Mouse (Mus musculus): Measurements from ENCODE around the gene Pln. TPM values are rescaled to one million over a fixed set of nuclear protein-coding genes. Genes with fewer than 3 reads are reported as not detected.

Pln gene
- polyA plus RNA-seq, 1 experiment from 2014 or later = 3.3 TPM

DNA sequence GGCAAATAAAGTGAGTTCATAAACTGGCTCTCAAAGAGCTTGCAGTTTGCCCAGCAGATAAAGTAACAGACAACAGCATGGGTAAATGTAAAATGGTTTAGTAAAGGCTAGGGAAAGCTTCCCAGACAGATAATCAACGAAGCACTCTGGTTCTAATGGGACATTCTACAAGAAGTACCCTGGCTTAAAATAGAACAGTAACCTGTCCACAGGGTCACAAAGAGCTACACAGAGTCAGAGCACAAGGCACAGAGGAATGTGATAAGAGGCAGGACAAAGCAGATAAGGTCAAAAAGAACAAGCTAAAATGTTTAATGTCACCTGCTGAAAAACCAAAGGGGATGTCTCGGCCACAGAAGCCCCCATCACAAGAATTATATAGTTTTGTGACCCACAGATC lies 4.7 kb upstream of the Pln start:
- no peaks in the 10 kb centered on the region for H3K27me3 ChIP-seq (ENCODE audit: insufficient read depth, low read length)
- no peak for DNase-seq
- H3K9me3 ChIP-seq (ENCODE audit: low read depth, low read length) = no peaks in the 10 kb centered on the region
- H3K36me3 ChIP-seq (ENCODE audit: insufficient read depth) = no peaks in the 10 kb centered on the region
- peaks cover 4% of the 10 kb centered on the region; the same call in 1 of the 2 replicates for H3K4me1 ChIP-seq (ENCODE audit: insufficient read depth)
- WGBS = 46% methylated on average over 2 of the region's 2 CpGs
- H3K27ac ChIP-seq (ENCODE audit: low read depth) = no peak overlapping the region
- H3K9ac ChIP-seq = no peak overlapping the region
- H3K4me3 ChIP-seq (ENCODE audit: low read depth, low read length) = no peak overlapping the region
- TF ChIP-seq CTCF (IDR thresholded peaks at IDR 0.05; ENCODE audit: low read depth) = no peak
- H3K4me2 ChIP-seq = no peak overlapping the region
- ATAC-seq (ENCODE audit: insufficient read depth) = no peak

GRCm38 (mm10) chr10:53335266-53335665 lies 2.2 kb upstream of the Pln start:
- no peaks in the 10 kb centered on the region for H3K9me3 ChIP-seq (ENCODE audit: low read depth, low read length)
- no peak for ATAC-seq (ENCODE audit: insufficient read depth)
- no peak overlapping the region for H3K4me3 ChIP-seq (ENCODE audit: low read depth, low read length)
- WGBS = 75% methylated on average over 2 of the region's 2 CpGs
- no peak for DNase-seq
- TF ChIP-seq CTCF (IDR thresholded peaks at IDR 0.05; ENCODE audit: low read depth) = no peak
- H3K36me3 ChIP-seq (ENCODE audit: insufficient read depth) = no peaks in the 10 kb centered on the region
- H3K4me2 ChIP-seq = no peak overlapping the region
- H3K9ac ChIP-seq = no peak overlapping the region
- H3K27me3 ChIP-seq (ENCODE audit: insufficient read depth, low read length) = no peaks in the 10 kb centered on the region
- peaks cover 4% of the 10 kb centered on the region; the same call in 1 of the 2 replicates for H3K4me1 ChIP-seq (ENCODE audit: insufficient read depth)
- 0 out of 2 replicates have a peak overlapping the region, but pooled peaks have one; percentile 12 for H3K27ac ChIP-seq (ENCODE audit: low read depth)

DNA sequence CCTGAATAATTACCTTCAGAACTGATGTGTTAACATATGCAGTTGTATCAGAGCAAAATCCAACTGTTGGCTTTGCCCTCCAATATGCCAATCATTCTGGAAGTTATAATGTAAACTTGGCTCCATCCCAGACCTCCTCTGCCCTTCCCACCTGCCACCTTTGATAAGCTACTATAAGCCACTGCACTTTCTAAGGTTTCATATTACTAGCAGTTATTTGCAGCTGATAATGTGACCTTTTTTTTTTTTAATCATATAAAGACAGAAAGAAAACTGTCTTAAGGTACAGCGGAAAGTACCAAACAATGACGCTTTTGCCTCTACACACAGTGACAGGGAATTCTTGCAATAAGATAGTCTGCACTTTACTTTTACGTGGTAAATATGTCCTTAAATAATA lies 1.5 kb upstream of the Pln start:
- no peaks in the 10 kb centered on the region for H3K36me3 ChIP-seq (ENCODE audit: insufficient read depth)
- no peak for TF ChIP-seq CTCF (IDR thresholded peaks at IDR 0.05; ENCODE audit: low read depth)
- no peak overlapping the region for H3K9ac ChIP-seq
- H3K4me3 ChIP-seq (ENCODE audit: low read depth, low read length) = no peak overlapping the region
- DNase-seq = peak; percentile 28
- no peaks in the 10 kb centered on the region for H3K27me3 ChIP-seq (ENCODE audit: insufficient read depth, low read length)
- H3K9me3 ChIP-seq (ENCODE audit: low read depth, low read length) = no peaks in the 10 kb centered on the region
- H3K4me1 ChIP-seq (ENCODE audit: insufficient read depth) = peaks cover 4% of the 10 kb centered on the region; the same call in 1 of the 2 replicates
- peak; percentile 31; the same call in 1 of the 2 replicates for ATAC-seq (ENCODE audit: insufficient read depth)
- WGBS = 78% methylated on average over 3 of the region's 3 CpGs
- no peak overlapping the region; the same call in 1 of the 2 replicates for H3K27ac ChIP-seq (ENCODE audit: low read depth)
- no peak overlapping the region for H3K4me2 ChIP-seq

GRCm38 (mm10) chr10:53339045-53339444 lies 1.6 kb downstream of the Pln start:
- Histone ChIP-seq H3K27me3 (ENCODE audit: insufficient read depth, low read length) (no peaks in the 10 kb centered on the region), H3K4me2 (no peak overlapping the region), H3K36me3 (ENCODE audit: insufficient read depth) (no peaks in the 10 kb centered on the region), H3K4me1 (ENCODE audit: insufficient read depth) (peaks cover 11% of the 10 kb centered on the region), H3K9me3 (ENCODE audit: low read depth, low read length) (no peaks in the 10 kb centered on the region), H3K9ac (no peak overlapping the region), H3K4me3 (ENCODE audit: low read depth, low read length) (no peak overlapping the region), H3K27ac (ENCODE audit: low read depth) (no peak overlapping the region)
- ATAC-seq (ENCODE audit: insufficient read depth) = no peak
- no peak for TF ChIP-seq CTCF (IDR thresholded peaks at IDR 0.05; ENCODE audit: low read depth)
- WGBS = 68% methylated on average over 2 of the region's 2 CpGs
- DNase-seq = no peak

DNA sequence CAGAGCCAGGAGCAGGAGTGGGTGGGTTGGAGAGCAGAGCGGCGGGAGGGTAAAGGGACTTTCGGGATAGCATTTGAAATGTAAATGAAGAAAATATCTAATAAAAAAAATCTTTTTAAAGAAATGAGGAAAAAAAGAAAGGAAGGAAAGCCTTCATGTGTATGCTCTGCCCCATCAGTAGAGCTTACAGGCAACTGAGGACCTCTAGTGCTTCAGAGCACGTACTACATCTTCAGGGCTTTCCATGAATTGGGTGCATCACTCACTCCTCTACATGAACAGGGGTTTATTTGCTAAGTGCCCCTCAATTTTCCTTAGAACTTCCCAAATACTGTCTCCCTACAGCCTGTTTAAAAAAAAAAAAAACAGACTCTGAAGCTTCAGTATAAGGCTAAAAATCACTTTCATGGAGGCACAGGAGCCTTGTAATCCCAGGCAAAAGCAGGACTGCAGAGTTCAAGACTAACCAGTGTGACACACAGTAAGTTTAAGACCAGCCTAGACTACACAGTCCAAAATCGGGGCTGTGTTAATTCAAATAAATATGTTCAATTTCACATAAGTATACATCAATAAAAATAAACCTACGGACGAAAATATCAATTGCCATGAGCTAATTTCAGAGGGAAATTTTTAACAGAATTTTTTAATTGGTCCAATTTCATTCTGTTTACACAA lies 4.0 kb downstream of the Pln start:
- no peak overlapping the region for H3K9ac ChIP-seq
- ATAC-seq (ENCODE audit: insufficient read depth) = 0 out of 2 replicates have a peak, but pooled peaks have one; percentile 62
- no peak overlapping the region for H3K27ac ChIP-seq (ENCODE audit: low read depth)
- no peaks in the 10 kb centered on the region for H3K36me3 ChIP-seq (ENCODE audit: insufficient read depth)
- H3K27me3 ChIP-seq (ENCODE audit: insufficient read depth, low read length) = no peaks in the 10 kb centered on the region
- H3K9me3 ChIP-seq (ENCODE audit: low read depth, low read length) = no peaks in the 10 kb centered on the region
- H3K4me2 ChIP-seq = no peak overlapping the region
- H3K4me1 ChIP-seq (ENCODE audit: insufficient read depth) = peaks cover 8% of the 10 kb centered on the region
- H3K4me3 ChIP-seq (ENCODE audit: low read depth, low read length) = no peak overlapping the region
- peak; percentile 65 for TF ChIP-seq CTCF (IDR thresholded peaks at IDR 0.05; ENCODE audit: low read depth)
- peak; percentile 50 for DNase-seq
- WGBS = 81% methylated on average over 7 of the region's 7 CpGs

DNA sequence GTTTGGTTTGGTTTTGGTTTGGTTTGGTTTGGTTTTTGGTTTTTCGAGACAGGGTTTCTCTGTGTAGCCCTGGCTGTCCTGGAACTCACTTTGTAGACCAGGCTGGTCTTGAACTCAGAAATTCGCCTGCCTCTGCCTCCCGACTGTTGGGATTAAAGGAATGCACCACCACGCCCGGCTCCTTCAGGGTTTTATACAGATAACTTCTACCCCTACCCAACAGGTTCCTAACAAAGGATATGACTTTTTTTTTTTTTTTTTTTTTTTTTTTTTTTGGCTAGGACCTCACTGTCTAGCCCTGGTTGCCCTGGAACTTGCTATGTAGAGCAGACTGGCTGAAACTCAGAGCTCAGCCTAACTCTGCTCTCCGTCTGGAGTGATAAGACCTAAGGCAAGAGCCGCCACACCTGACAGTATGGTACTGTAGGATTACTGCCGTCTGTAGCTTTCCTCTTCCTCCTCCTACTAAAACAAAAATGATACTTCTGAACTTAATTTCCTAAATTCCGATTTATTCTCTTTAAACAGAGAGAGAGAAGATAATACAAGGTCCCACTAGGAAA lies 4.8 kb downstream of the Pln start:
- Histone ChIP-seq H3K4me3 (ENCODE audit: low read depth, low read length) (no peak overlapping the region), H3K27ac (ENCODE audit: low read depth) (no peak overlapping the region), H3K27me3 (ENCODE audit: insufficient read depth, low read length) (no peaks in the 10 kb centered on the region), H3K4me1 (ENCODE audit: insufficient read depth) (peaks cover 8% of the 10 kb centered on the region), H3K9ac (no peak overlapping the region), H3K36me3 (ENCODE audit: insufficient read depth) (no peaks in the 10 kb centered on the region), H3K9me3 (ENCODE audit: low read depth, low read length) (no peaks in the 10 kb centered on the region), H3K4me2 (no peak overlapping the region)
- ATAC-seq (ENCODE audit: insufficient read depth) (no peak), DNase-seq (no peak)
- 87% methylated on average over 9 of the region's 9 CpGs for WGBS
- TF ChIP-seq CTCF (IDR thresholded peaks at IDR 0.05; ENCODE audit: low read depth) = no peak

DNA sequence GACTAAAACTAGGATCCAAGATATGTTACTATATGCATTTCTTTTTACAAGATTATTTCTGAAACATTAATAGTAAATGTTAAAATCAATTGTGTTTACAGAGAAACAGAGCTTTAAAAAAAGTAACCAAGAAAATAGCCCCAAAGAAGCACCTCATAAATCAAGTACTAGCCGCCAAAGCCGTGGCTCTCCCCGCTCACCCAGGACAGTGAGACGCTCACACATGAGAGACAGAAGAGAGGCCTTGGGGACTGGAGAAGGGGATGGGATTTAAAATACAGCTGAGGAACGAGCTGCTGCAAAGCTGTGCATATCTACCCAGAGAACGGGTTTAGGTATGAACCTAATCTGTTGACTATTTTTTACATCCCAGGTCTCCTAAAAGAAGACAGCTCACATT lies 5.9 kb downstream of the Pln start:
- Histone ChIP-seq H3K4me2 (peak overlapping the region; percentile 29; the same call in 1 of the 2 replicates), H3K9me3 (ENCODE audit: low read depth, low read length) (no peaks in the 10 kb centered on the region), H3K27me3 (ENCODE audit: insufficient read depth, low read length) (no peaks in the 10 kb centered on the region), H3K4me3 (ENCODE audit: low read depth, low read length) (no peak overlapping the region), H3K27ac (ENCODE audit: low read depth) (peak overlapping the region; percentile 30; the same call in 1 of the 2 replicates), H3K9ac (peak overlapping the region; percentile 3; the same call in 1 of the 2 replicates), H3K4me1 (ENCODE audit: insufficient read depth) (peaks cover 8% of the 10 kb centered on the region), H3K36me3 (ENCODE audit: insufficient read depth) (0 out of 2 replicates have a peak, but pooled peaks cover 6% of the 10 kb centered on the region)
- ATAC-seq (ENCODE audit: insufficient read depth) (0 out of 2 replicates have a peak, but pooled peaks have one; percentile 28), DNase-seq (peak; percentile 53)
- TF ChIP-seq CTCF (IDR thresholded peaks at IDR 0.05; ENCODE audit: low read depth) = no peak
- WGBS = 36% methylated on average over 6 of the region's 6 CpGs
